Mouse (Mus musculus) embryo, embryonic 9.5 days (tissue): ENCODE results near the gene Galnt4.

ENCODE experiments used
- DNase-seq: peaks from one replicate; pipeline ENCODE4 v3.0.0-alpha.2; 2017; ENCODE audit errors: extremely low spot score

Gene Galnt4

GRCm38 (mm10) chr10:99115471-99116236 is 7.7 kb downstream of the Galnt4 start:
- peak; percentile 61 for DNase-seq

- DNase-seq = no peak
Measured at GRCm38 (mm10) chr10:99116237-99116632, 8.3 kb downstream of the Galnt4 start.

DNA sequence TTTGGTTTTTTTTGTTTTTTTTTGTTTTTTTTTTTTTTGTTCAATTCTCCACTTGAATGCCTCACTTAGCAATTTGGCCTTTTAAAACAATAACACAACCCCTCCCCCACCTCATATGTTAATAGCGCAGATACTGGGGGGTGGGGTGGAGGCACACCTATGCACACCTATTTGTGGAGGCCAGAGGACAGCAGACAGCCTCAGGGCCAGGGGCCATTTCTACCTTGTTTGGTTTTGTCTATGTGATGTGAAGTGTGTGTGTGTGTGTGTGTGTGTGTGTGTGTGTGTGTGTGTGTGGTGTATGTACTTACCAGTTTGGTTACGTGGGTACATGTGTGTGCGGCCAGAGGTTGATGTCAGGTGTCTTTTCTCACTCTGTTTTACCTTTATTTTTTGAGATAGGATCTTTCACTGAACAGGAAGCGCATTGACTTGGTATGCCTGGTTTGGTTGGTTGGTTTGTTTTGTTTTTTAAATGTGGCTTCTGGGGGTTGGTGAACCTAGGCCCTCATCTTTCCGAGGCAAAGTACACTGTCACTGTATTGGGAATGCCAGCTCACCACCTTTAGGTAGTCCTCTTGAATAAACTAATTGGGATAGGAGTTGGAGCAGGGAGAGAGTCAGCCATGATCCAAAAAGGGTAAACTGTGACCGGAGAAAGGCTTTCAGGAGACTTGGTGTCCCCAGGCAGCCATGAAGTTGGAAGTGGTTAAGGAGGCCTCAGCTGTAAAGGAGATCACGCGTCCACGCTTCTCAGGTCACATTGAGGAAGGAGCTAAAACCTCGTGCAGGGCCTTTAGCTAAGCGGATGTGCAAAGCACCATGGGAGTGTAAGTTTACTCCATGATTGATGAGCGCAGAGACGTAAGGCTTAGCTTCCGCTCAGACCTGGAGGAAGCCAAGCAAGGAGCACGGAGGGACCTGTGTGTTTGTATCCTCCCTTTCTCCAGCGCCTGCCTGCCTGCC is 9.0 kb downstream of the Galnt4 start:
- no peak for DNase-seq

DNA sequence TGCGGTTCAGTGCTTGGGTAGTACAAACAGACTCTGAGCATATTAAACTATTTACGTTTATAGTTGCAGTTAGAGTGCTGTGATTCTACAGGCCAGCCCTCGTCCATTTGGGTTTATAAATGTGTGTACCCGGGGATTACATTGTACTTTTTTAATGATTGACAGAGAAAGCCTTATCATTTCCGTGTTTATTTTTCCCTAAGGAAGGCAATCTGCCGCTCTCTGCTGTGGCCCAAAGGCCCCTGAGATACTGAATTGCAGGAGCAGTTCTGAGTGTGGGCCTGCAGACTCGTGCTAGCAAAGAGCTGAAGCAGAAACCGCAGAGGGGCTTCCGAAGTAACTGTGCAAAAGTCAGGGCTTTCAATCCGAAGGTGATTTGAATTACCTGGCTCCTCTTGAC is 9.9 kb downstream of the Galnt4 start:
- DNase-seq = no peak

GRCm38 (mm10) chr10:99118697-99119096 is 10.7 kb downstream of the Galnt4 start:
- DNase-seq = no peak

- no peak for DNase-seq
Measured at GRCm38 (mm10) chr10:99119471-99119870, 11.5 kb downstream of the Galnt4 start.

DNA sequence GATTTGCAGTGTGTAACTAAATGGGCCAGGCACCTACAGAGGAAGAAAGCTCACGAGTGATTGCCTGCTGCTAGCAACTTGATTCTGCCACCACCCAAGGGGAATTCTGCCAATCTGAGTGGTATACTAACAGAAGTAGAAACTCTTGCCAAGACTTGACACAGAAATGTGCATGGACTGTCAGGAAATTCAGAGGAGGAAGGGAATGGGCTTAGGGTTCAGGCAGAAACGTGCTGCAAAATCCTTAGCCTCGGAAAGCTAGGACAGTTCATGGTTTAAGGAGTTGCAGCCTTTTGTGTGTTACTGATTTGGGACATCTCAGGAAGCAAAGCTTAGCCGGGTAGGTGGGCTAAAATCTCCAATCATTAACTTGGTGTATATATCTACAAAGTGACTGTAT is 18.3 kb downstream of the Galnt4 start, which contains the start of gene Phxr2:
TSS of gene Phxr2 (minus strand) at position 101 of the 400 bp plus-strand sequence.
- DNase-seq = no peak

- no peak for DNase-seq
Measured at GRCm38 (mm10) chr10:99126954-99127353, 19.0 kb downstream of the Galnt4 start.

GRCm38 (mm10) chr10:99127691-99128261 is 19.8 kb downstream of the Galnt4 start:
- no peak for DNase-seq

GRCm38 (mm10) chr10:99130611-99131010 is 22.7 kb downstream of the Galnt4 start:
- no peak for DNase-seq

DNA sequence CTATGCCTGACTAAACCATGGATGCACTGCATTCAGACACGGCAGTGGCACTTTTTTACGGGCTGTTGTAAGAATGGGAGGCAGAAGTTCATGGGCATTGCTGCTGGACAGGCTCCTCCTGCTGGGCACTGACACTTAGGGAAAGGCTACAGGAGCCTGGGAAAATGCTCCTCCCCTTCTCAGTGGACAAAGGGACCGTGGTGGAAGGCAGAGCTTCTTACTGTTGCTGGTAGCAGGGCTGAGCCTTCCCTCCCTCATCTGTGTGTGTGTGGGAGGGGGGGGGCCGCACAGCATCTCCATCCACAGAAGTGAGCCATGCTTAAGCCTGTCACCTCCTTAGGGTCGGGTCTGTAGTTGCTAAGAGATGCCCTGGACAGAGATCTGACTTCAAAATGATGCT is 23.3 kb downstream of the Galnt4 start:
- no peak for DNase-seq

GRCm38 (mm10) chr10:99132189-99132588 is 24.2 kb downstream of the Galnt4 start:
- DNase-seq = no peak

GRCm38 (mm10) chr10:99132595-99133272 is 24.8 kb downstream of the Galnt4 start:
- DNase-seq = no peak

GRCm38 (mm10) chr10:99133321-99133875 is 25.4 kb downstream of the Galnt4 start:
- no peak for DNase-seq

DNA sequence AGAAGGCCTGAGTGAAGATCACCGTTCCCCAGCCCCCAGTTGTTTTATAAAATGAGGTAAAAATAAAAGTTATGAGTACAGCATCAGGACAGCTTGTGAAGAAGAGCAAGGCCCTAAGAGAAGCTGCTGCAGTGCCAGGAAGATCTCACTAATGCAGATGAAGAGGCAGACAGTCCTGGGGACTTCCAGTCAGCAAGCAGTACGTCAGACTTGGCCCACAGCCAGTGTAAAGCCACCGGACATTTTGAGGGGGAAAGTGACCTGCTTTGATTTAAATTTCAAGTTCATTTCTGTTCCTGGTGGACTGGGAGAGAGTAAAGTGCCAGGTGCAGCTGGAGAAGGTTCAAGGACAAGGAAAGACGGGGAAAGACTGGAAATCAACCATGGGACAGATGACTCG is 28.4 kb downstream of the Galnt4 start:
- DNase-seq = no peak

DNA sequence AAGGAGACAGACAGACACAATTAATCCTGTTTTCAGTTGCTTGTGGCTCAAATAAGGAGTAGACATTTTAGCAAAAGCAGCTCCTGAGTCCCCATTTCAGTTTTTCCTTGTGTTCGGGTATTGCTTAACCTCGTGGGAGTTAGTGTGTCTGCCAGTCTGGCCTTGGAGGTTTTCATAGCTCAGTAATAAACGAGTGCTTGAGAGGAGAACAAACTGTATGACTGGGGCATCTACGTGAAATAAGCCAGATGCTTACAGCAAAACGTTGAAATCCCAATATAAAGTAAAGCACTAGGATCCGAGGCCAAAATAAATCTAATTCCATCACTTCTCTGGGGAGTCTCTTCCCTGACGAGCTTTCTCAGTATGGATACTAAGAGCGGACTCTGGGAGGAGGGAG is 37.7 kb downstream of the Galnt4 start:
- DNase-seq = no peak

DNA sequence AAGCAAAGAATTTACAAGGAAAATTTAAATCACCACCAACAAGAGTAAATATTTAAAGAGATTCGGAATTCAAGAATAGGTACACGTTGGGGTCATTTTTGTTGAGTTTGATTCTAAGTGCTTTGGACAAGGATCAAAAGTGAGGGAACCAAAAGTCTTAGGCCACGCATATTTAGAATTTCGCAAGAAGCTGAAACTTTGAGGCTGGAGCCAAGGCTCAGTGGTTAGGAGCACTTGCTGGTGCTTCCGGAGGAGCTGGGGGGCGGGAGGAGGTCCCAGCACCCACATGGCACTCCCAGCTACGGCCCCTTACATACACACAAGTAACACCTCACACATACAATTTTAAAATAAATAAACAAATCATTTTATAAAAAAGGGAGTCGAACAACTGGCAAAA is 38.6 kb downstream of the Galnt4 start:
- no peak for DNase-seq

DNA sequence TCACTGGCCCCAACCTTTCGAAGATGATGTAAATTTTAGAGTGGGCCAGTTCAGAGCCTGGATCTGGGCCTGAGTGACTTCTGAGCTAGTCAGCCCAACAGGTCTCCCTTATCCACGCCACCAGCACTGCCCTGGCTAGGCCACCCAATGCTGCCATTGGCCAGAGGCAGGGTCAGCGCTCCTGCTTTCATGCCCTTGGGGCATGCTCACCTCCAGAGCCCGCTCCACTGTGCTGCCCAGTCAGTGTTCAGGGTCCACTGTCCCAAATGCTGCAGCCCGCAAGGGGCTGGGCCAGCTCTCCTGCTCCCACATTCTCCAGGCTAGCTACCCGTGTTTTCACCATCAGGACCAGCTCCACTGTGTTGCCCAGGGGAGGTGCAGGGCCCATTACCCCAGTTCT is 42.1 kb downstream of the Galnt4 start:
- DNase-seq = no peak

- no peak for DNase-seq
Measured at GRCm38 (mm10) chr10:99151580-99151979, 43.6 kb downstream of the Galnt4 start.

DNA sequence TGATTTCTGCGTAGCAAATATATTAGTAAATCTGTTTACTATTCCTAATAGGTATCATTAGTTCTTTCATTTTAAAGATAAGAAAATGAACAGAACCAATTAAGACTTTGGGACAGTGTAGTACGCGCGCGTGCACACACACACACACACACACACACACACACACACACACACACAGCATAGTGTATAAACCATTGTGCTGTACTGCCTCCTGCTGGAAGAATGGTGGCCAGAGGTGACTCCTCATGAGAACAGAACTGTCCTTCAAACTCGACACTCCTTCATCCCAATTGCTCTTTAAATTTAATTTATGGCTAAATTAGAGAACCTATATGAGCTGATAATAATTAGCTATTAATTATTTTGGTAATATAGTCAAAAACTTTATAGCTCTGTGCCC is 44.1 kb downstream of the Galnt4 start:
- no peak for DNase-seq

DNA sequence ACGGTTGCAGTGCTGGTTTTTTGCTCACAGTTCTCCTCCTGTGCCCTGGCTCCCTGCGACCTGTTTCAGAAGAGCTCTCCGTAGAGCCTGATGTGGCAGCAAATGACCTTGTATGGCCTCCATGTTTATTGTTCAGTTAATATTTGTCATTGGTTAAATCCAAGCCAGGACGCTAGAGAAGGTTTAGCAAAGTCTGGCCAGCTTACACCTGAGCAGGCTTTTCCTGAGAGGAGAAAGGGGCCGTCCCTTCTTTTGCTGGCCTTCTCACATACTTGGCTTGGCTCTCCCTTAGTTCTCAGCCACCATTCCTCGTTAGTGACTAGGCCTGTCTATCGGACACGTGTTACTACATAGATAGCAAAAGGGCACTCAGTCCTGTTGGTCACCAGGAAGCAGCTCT is 46.7 kb downstream of the Galnt4 start:
- DNase-seq = no peak

- DNase-seq = no peak
Measured at GRCm38 (mm10) chr10:99156808-99157207, 48.8 kb downstream of the Galnt4 start.
